ENCODE assay signal across 17 mouse cellular contexts in genomic region chr1:170651989-170652740, GRCm38 (mm10). TPM values are rescaled to one million over a fixed set of nuclear protein-coding genes. Genes with fewer than 3 reads are reported as not detected.
DNase-seq lines count a peak whose midpoint lies in the region; ATAC-seq lines count a peak whose summit lies in the region.
"Had no signal": no experiment of that assay in that cellular context is flagged by ENCODE, and none has a peak within 500 bp of the region (broad histone marks: within the 10 kb centered on the region; RNA-seq: fewer than 3 reads in every experiment).

No protein-coding gene starts in this region.

- 0 out of 2 replicates have a peak overlapping the region, but pooled peaks have one; percentile 15 for H3K27ac ChIP-seq in lung, embryonic 16.5 days (ENCODE audit: low read length)
- H3K27ac ChIP-seq: embryonic facial prominence, embryonic 10.5 days; liver, embryonic 13.5 days; neural tube, embryonic 13.5 days had no signal

- DNase-seq in embryo, embryonic 10 days (ENCODE audit: low spot score), result peak; percentile 30
- DNase-seq in embryo, embryonic 10.5 days (ENCODE audit: low spot score), result no peak
- no peak for DNase-seq in lung, postnatal 25 days (ENCODE audit: low spot score)
- peak; percentile 62 to 66 for DNase-seq in heart, postnatal 10 days
- DNase-seq in left cerebral cortex, postnatal 25 days (ENCODE audit: low spot score in 2 of 2), result no peak
- DNase-seq in kidney, postnatal 14 days, result no peak
- DNase-seq: cerebellum, adult 2 months; liver, embryonic 13.5 days; lung, postnatal 36 days; midbrain, embryonic 14.5 days; thymus, postnatal 4 days had no signal

- H3K4me2 ChIP-seq in lung, embryonic 16.5 days (ENCODE audit: low read depth, low read length), result no peak overlapping the region
- H3K4me2 ChIP-seq: liver, embryonic 13.5 days; neural tube, embryonic 13.5 days had no signal

- H3K9ac ChIP-seq in lung, embryonic 16.5 days (ENCODE audit: low read length), result no peak overlapping the region
- H3K9ac ChIP-seq: liver, embryonic 13.5 days; neural tube, embryonic 13.5 days had no signal

- no peak for ATAC-seq in lung, embryonic 16.5 days (ENCODE audit: low read depth)
- ATAC-seq in megakaryocyte progenitor cell, adult 5-6 weeks (replicated peaks; ENCODE audit: poor library complexity), result peak; percentile 44; the same call in 1 of the 2 replicates
- ATAC-seq: intestine, postnatal 0 days; Patski had no signal

- no peaks in the 10 kb centered on the region for H3K9me3 ChIP-seq in lung, embryonic 16.5 days (ENCODE audit: control insufficient read depth, low read length)
- H3K9me3 ChIP-seq: embryonic facial prominence, embryonic 10.5 days; liver, embryonic 13.5 days; neural tube, embryonic 13.5 days had no signal

- no peaks in the 10 kb centered on the region for H3K36me3 ChIP-seq in lung, embryonic 16.5 days (ENCODE audit: control insufficient read depth, insufficient read depth, low read length)
- H3K36me3 ChIP-seq: embryonic facial prominence, embryonic 10.5 days; liver, embryonic 13.5 days had no signal

- H3K27me3 ChIP-seq in lung, embryonic 16.5 days (ENCODE audit: control insufficient read depth, insufficient read depth, low read depth, low read length), result no peaks in the 10 kb centered on the region
- H3K27me3 ChIP-seq: neural tube, embryonic 13.5 days; Patski had no signal

- no peaks in the 10 kb centered on the region for H3K4me1 ChIP-seq in lung, embryonic 16.5 days (replicated peaks; ENCODE audit: control insufficient read depth, insufficient read depth, low read length)
- H3K4me1 ChIP-seq: liver, embryonic 13.5 days had no signal

- intact Hi-C loops in heart, postnatal 10 days (cut with DNase I), result no loop called here
- intact Hi-C loops in left cerebral cortex, postnatal 25 days (cut with DNase I), result loop anchor here (5.0 kb wide), 1 partner anchor 50 kb away; no protein-coding TSS in a partner anchor

- H3K4me3 ChIP-seq in lung, embryonic 16.5 days (ENCODE audit: low read length), result no peak overlapping the region
- H3K4me3 ChIP-seq: embryonic facial prominence, embryonic 10.5 days; liver, embryonic 13.5 days; neural tube, embryonic 13.5 days had no signal

- 64% methylated on average over 15 of the region's 15 CpGs for WGBS in lung, embryonic 16.5 days

RNA-seq across cellular contexts. Expression of gene Olfml2b, which starts 7.8 kb away (rescaled TPM):
- 21.9 TPM in 2 replicates for polyA plus RNA-seq in lung, embryonic 16.5 days (2015; fragmentation: Nextera tagmentation; extraction: Ambion mirVana)
- total RNA-seq in heart, postnatal 10 days (2021), result 10 to 100 TPM; 23.4 to 26.6 TPM
- total RNA-seq in megakaryocyte progenitor cell, adult 5-6 weeks (2015), result 0.67 and 1.3 TPM in 2 replicates
- total RNA-seq in megakaryocyte progenitor cell, adult 5-6 weeks (2017), result 1.8 and 2.0 TPM in 2 replicates
- total RNA-seq in left cerebral cortex, postnatal 25 days (2021), result 1 to 10 TPM; 2.5 to 4.0 TPM

Comparison
In these comparisons a context has a peak if more than half of its experiments do, and no peak if none do; other contexts are left out.
1. DNase-seq: peak in embryo, embryonic 10 days (single experiment) and heart, postnatal 10 days (2 of 2); none in embryo, embryonic 10.5 days (single experiment), lung, postnatal 25 days (single experiment), left cerebral cortex, postnatal 25 days (0 of 2) and kidney, postnatal 14 days (single experiment).
2. RNA of gene Olfml2b, which starts 7.8 kb away (total RNA-seq): 23.4 to 26.6 TPM in heart, postnatal 10 days; 2.5 to 4.0 TPM in left cerebral cortex, postnatal 25 days and 0.67 to 2.0 TPM in megakaryocyte progenitor cell, adult 5-6 weeks; every median in the first group is over 4 times any median in the second.